14 mouse cellular contexts compared by ENCODE assay signal in the genomic region with DNA sequence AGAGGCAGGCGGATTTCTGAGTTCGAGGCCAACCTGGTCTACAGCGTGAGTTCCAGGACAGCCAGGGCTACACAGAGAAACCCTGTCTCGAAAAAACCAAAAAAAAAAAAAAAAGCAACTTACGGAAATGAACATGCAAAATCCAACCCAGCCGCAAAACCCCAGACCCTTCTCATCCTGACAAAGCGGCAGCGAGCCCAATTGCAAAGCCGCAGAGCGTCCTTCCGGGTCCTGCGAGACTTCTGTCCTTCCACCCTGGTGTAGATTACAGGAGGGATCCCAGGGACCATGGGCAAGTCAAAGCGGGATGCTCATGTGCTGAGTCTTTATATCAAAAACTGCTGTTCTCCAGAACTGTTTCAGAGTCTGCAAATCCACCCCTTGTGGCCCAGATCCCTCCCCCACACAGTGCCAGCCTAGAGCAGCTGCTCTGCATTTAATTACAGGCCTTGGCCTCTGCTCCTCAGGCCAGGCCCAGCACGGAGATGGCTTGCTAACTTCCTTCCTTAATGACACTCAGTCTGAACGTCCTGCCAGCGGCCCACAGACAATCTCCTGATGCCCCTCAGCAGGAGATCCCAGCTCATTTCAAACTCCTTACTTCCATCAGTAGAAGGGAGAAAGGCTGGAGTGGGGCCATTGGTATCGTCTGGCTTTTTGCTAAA.
DNase-seq lines count a peak whose midpoint lies in the region; ATAC-seq lines count a peak whose summit lies in the region.
"Had no signal": no experiment of that assay in that cellular context is flagged by ENCODE, and none has a peak within 500 bp of the region (broad histone marks: within the 10 kb centered on the region; RNA-seq: fewer than 3 reads in every experiment).

No protein-coding gene starts in this region.

- no peak overlapping the region for H3K9ac ChIP-seq in kidney, embryonic 15.5 days
- no peak overlapping the region for H3K9ac ChIP-seq in limb, embryonic 13.5 days
- H3K9ac ChIP-seq: heart, embryonic 12.5 days; hindbrain, embryonic 14.5 days; liver, postnatal 0 days had no signal

- WGBS in kidney, embryonic 15.5 days, result 72% methylated on average over 17 of the region's 17 CpGs
- 63% methylated on average over 17 of the region's 17 CpGs for WGBS in embryonic facial prominence, embryonic 10.5 days
- 50% methylated on average over 17 of the region's 17 CpGs for WGBS in limb, embryonic 13.5 days

- H3K36me3 ChIP-seq in kidney, embryonic 15.5 days, result no peaks in the 10 kb centered on the region
- H3K36me3 ChIP-seq in embryonic facial prominence, embryonic 10.5 days (replicated peaks), result no peaks in the 10 kb centered on the region
- no peaks in the 10 kb centered on the region for H3K36me3 ChIP-seq in limb, embryonic 13.5 days
- H3K36me3 ChIP-seq: heart, embryonic 12.5 days had no signal

- peak; percentile 56 to 80 for DNase-seq in cerebellum, postnatal 10 days
- no peak for DNase-seq in cerebellum, adult 9-11 months
- DNase-seq in kidney, adult 18-20 months, result no peak
- DNase-seq in embryonic facial prominence, embryonic 10.5 days (ENCODE audit: low spot score), result peak; percentile 70
- DNase-seq in frontal cortex, adult 2 months (ENCODE audit: extremely low spot score in 1 of 2, low spot score in 1 of 2), result no peak
- DNase-seq in cerebellum, adult 11-12 months, result no peak
- DNase-seq: cerebellum, adult 9-10 months; kidney, postnatal 14 days; liver, postnatal 0 days; spleen, adult 18-20 months had no signal

- H3K27ac ChIP-seq in kidney, embryonic 15.5 days, result no peak overlapping the region
- peak overlapping the region; percentile 16 for H3K27ac ChIP-seq in embryonic facial prominence, embryonic 10.5 days (replicated peaks)
- no peak overlapping the region for H3K27ac ChIP-seq in limb, embryonic 13.5 days
- H3K27ac ChIP-seq: hindbrain, embryonic 14.5 days had no signal

- ATAC-seq in kidney, embryonic 15.5 days (replicated peaks; ENCODE audit: low FRiP score), result peak; percentile 46; the same call in 1 of the 2 replicates
- peak; percentile 81 for ATAC-seq in limb, embryonic 13.5 days (ENCODE audit: low FRiP score, low read depth)
- ATAC-seq: liver, postnatal 0 days had no signal

- no peak overlapping the region for H3K4me2 ChIP-seq in kidney, embryonic 15.5 days
- no peak overlapping the region for H3K4me2 ChIP-seq in limb, embryonic 13.5 days (replicated peaks)
- H3K4me2 ChIP-seq: heart, embryonic 12.5 days; hindbrain, embryonic 14.5 days had no signal

- 0 out of 2 replicates have a peak, but pooled peaks cover 3% of the 10 kb centered on the region for H3K9me3 ChIP-seq in kidney, embryonic 15.5 days (replicated peaks)
- H3K9me3 ChIP-seq in embryonic facial prominence, embryonic 10.5 days, result no peaks in the 10 kb centered on the region
- no peaks in the 10 kb centered on the region for H3K9me3 ChIP-seq in limb, embryonic 13.5 days
- H3K9me3 ChIP-seq: heart, embryonic 12.5 days had no signal

- no peaks in the 10 kb centered on the region for H3K27me3 ChIP-seq in kidney, embryonic 15.5 days
- H3K27me3 ChIP-seq in embryonic facial prominence, embryonic 10.5 days (replicated peaks; ENCODE audit: low read depth, poor library complexity, severe bottlenecking), result no peaks in the 10 kb centered on the region
- H3K27me3 ChIP-seq in limb, embryonic 13.5 days, result 0 out of 2 replicates have a peak, but pooled peaks cover 5% of the 10 kb centered on the region

- H3K4me1 ChIP-seq in kidney, embryonic 15.5 days, result peaks cover 13% of the 10 kb centered on the region; the same call in 1 of the 2 replicates
- peaks cover 25% of the 10 kb centered on the region for H3K4me1 ChIP-seq in embryonic facial prominence, embryonic 10.5 days
- H3K4me1 ChIP-seq in limb, embryonic 13.5 days, result peaks cover 17% of the 10 kb centered on the region

- H3K4me3 ChIP-seq in kidney, embryonic 15.5 days (replicated peaks), result no peak overlapping the region
- H3K4me3 ChIP-seq in embryonic facial prominence, embryonic 10.5 days, result no peak overlapping the region
- no peak overlapping the region for H3K4me3 ChIP-seq in limb, embryonic 13.5 days
- H3K4me3 ChIP-seq: heart, embryonic 12.5 days had no signal

Comparison
In these comparisons a context has a peak if more than half of its experiments do, and no peak if none do; other contexts are left out.
1. DNase-seq: peak in cerebellum, postnatal 10 days (2 of 2) and embryonic facial prominence, embryonic 10.5 days (single experiment); none in cerebellum, adult 9-11 months (single experiment), kidney, adult 18-20 months (single experiment), frontal cortex, adult 2 months (0 of 2) and cerebellum, adult 11-12 months (single experiment).